Mouse (Mus musculus) small intestine, adult 2 months (tissue): ENCODE data around the gene Fam160b1. TPM values are rescaled to one million over a fixed set of nuclear protein-coding genes. Genes with fewer than 3 reads are reported as not detected.

Source experiments
- H3K27ac ChIP-seq: fragments of 200-500 bp; 2 replicates; pipeline ENCODE4 v1.5.1; 2012; ENCODE audit warnings: low read depth, low read length, control low read depth, inconsistent platforms; ENCODE audit not compliant: insufficient read depth
- H3K27me3 ChIP-seq: fragments of 200-500 bp; 2 replicates; pipeline ENCODE4 v1.6.1; 2012; ENCODE audit warnings: mild to moderate bottlenecking, moderate library complexity, low read length, inconsistent platforms; ENCODE audit not compliant: control insufficient read depth, insufficient read depth
- H3K36me3 ChIP-seq: fragments of 200-500 bp; 2 replicates; pipeline ENCODE4 v1.6.1; 2012; ENCODE audit warnings: mild to moderate bottlenecking, low read length, control low read depth, inconsistent platforms; ENCODE audit not compliant: control insufficient read depth, insufficient read depth
- H3K4me1 ChIP-seq: fragments of 200-500 bp; 2 replicates; pipeline ENCODE4 v1.6.1; 2012; ENCODE audit warnings: low read length, inconsistent platforms, mixed read lengths; ENCODE audit not compliant: control insufficient read depth, insufficient read depth, insufficient read length
- H3K4me3 ChIP-seq: fragments of 200-500 bp; 2 replicates; pipeline ENCODE4 v1.5.1; 2012; ENCODE audit warnings: low read depth, mild to moderate bottlenecking, control low read depth, inconsistent platforms, low read length, moderate library complexity
- CTCF ChIP-seq: fragments of 200-500 bp; IDR thresholded peaks from 2 replicates; pipeline ENCODE4 v1.5.1; 2012; ENCODE audit warnings: low read depth, mild to moderate bottlenecking, control low read depth, inconsistent platforms, low read length, moderate library complexity, mixed read lengths; ENCODE audit not compliant: insufficient replicate concordance, insufficient read length; ENCODE audit errors: extremely low read depth
- POLR2A ChIP-seq: fragments of 200-500 bp; IDR thresholded peaks from 2 replicates; pipeline ENCODE4 v1.6.1; 2012; ENCODE audit warnings: low read depth, mild to moderate bottlenecking, control low read depth, inconsistent platforms, low read length, moderate library complexity
- WGBS: fragments of 180-500 bp; shearing (Covaris S2); methylation state at CpG from one replicate; pipeline ENCODE4 v1.1.7; 2018; 5-methylcytosine and 5-hydroxymethylcytosine counted together
- polyA plus RNA-seq: library from polyadenylated mRNA; depleted of rRNA; stranded (reverse); fragments of >200 nt; gene quantifications from 2 replicates; pipeline ENCODE4 v1.2.3, GENCODE M21; 2012

Fam160b1 gene
- polyA plus RNA-seq, 1 experiment, result 11.5 TPM

- under 1% methylated on average over 78 of the region's 78 CpGs for WGBS
- Histone ChIP-seq H3K27me3 (no peaks in the 10 kb centered on the region), H3K4me3 (peak overlapping the region; percentile 86), H3K36me3 (no peaks in the 10 kb centered on the region), H3K4me1 (peaks cover 28% of the 10 kb centered on the region), H3K27ac (peak overlapping the region; percentile 88)
- TF ChIP-seq CTCF (no peak), POLR2A (peak; percentile 27)
Measured at GRCm38 (mm10) chr19:57361131-57361938, 855 bp downstream of the Fam160b1 start.

- WGBS, result 23% methylated on average over 3 of the region's 3 CpGs
- Histone ChIP-seq H3K27ac (peak overlapping the region; percentile 88; the same call in 1 of the 2 replicates), H3K27me3 (no peaks in the 10 kb centered on the region), H3K36me3 (no peaks in the 10 kb centered on the region), H3K4me1 (peaks cover 31% of the 10 kb centered on the region), H3K4me3 (peak overlapping the region; percentile 86)
- TF ChIP-seq POLR2A, result no peak
- no peak for TF ChIP-seq CTCF
Measured at GRCm38 (mm10) chr19:57361939-57362307, 1.4 kb downstream of the Fam160b1 start.

DNA sequence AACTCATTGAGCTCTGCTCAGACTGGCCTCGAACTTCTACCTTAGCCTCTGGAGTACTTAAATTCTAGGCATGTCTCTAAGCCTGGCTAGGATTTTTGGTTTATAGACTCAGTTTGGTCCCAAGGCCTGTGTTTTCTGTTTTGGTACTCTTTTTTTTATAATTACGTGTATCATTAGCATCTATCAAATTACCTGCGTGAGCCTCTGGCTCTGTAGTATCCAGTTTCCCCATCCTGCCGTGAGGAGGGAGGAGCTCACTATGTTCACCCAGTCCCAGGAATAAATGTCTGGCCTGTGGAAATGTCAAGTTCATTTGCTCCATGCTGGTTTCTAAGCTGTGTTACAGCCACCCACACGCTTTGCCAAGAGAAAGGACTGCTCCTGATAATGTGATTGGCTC, 2.1 kb downstream of the Fam160b1 start:
- Histone ChIP-seq H3K27me3 (no peaks in the 10 kb centered on the region), H3K4me1 (peaks cover 33% of the 10 kb centered on the region), H3K27ac (no peak overlapping the region), H3K36me3 (no peaks in the 10 kb centered on the region), H3K4me3 (peak overlapping the region; percentile 5; the same call in 1 of the 2 replicates)
- WGBS, result 40% methylated on average over 5 of the region's 5 CpGs
- TF ChIP-seq POLR2A (no peak), CTCF (no peak)

GRCm38 (mm10) chr19:57363076-57363475, 2.6 kb downstream of the Fam160b1 start:
- WGBS, result 48% methylated on average over 7 of the region's 7 CpGs
- no peaks in the 10 kb centered on the region for H3K27me3 ChIP-seq
- H3K4me3 ChIP-seq, result no peak overlapping the region; the same call in 1 of the 2 replicates
- no peaks in the 10 kb centered on the region for H3K36me3 ChIP-seq
- H3K4me1 ChIP-seq, result peaks cover 35% of the 10 kb centered on the region
- H3K27ac ChIP-seq, result peak overlapping the region; percentile 4; the same call in 1 of the 2 replicates
- no peak for TF ChIP-seq CTCF
- TF ChIP-seq POLR2A, result no peak

DNA sequence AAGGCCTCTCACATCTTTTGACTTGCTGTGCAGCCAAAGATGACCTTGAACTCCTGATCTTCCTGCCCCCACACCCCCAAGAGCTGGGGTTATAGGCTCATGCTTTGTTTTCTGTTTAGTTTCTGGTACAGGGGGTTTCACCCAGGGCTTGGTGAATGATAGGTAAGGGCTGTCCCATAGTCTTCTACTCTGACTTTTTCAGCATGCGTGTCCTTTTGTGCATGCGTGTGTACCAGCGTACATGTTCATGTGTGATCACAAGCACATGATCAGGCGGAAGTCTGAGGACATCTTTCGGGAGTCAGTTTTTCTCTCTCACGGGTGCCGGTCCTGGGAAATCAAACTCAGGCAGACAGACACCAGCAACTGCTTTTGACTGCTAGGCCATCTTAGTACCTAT, 3.1 kb downstream of the Fam160b1 start:
- Histone ChIP-seq H3K27ac (peak overlapping the region; percentile 4; the same call in 1 of the 2 replicates), H3K36me3 (peaks cover 2% of the 10 kb centered on the region; the same call in 1 of the 2 replicates), H3K4me1 (peaks cover 37% of the 10 kb centered on the region), H3K27me3 (no peaks in the 10 kb centered on the region), H3K4me3 (no peak overlapping the region)
- TF ChIP-seq CTCF, result no peak
- no peak for TF ChIP-seq POLR2A
- WGBS, result 88% methylated on average over 7 of the region's 7 CpGs

DNA sequence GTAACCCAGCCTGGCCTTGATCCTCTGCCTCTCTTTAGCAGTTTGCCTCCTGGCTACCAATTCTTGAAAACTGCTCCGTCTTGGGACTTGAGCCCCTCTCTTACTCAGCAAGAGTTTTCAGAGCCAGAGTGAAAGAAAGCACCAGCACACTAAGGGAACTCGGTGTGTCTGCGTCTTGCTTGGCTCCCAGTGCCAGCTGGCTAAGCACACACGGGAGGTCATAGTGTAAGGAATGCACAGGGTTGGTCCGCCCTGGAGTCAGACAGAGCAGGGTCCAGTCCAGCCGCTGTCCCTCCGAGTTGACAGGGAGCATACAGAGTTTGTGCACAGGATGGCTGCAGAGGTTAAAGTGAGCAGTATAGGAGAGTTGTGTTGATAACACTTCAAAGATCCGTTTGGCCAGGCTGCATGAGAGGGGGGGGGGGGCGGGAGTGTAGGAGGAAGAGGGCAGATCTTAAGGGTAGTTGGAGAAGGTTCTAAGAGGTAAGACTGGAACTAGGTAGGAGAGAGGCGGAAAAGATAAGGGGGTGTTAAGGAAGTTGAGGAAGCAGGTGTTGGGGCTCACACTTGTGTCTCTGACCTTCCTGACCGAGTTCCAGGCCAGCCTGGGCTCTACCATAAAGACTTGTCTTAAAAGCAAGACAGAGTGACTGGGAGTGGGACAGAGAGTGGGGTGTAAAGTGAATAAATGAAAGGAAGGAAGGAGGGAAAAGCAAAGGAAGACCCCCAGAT, 4.6 kb downstream of the Fam160b1 start:
- WGBS, result 13% methylated on average over 11 of the region's 11 CpGs
- Histone ChIP-seq H3K27me3 (no peaks in the 10 kb centered on the region), H3K27ac (peak overlapping the region; percentile 82), H3K36me3 (peaks cover 15% of the 10 kb centered on the region), H3K4me3 (no peak overlapping the region), H3K4me1 (peaks cover 37% of the 10 kb centered on the region)
- TF ChIP-seq CTCF (no peak), POLR2A (peak; percentile 30; the same call in 1 of the 2 replicates)

DNA sequence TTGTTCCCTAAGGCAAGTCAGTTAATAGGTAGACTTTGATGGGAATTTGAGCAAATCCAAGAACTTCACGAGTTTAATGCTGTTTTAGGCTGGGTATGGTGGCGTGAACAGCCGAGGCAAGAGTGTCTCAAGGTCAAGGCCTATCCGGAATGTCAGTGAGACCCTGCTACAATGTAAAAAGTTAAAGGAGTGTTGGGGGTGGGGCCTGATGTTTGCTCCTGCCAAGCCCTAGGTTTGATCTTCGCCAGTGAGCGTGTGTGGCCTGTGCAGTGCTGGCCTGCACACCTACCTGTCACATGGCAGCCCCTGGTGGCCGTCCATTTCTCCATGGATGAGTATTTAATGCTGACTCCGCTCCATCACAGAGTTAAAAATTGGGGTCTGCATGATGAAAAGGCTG, 5.5 kb downstream of the Fam160b1 start:
- Histone ChIP-seq H3K4me1 (peaks cover 37% of the 10 kb centered on the region), H3K27ac (peak overlapping the region; percentile 27; the same call in 1 of the 2 replicates), H3K36me3 (peaks cover 20% of the 10 kb centered on the region), H3K4me3 (no peak overlapping the region), H3K27me3 (no peaks in the 10 kb centered on the region)
- 61% methylated on average over 8 of the region's 8 CpGs for WGBS
- no peak for TF ChIP-seq CTCF
- TF ChIP-seq POLR2A, result no peak
